Mouse (Mus musculus) spleen, adult 2 months (tissue): ENCODE measurements around the gene Ece1.

Experiments used
- CTCF ChIP-seq: fragments of 200-500 bp; IDR thresholded peaks from 2 replicates; pipeline ENCODE4 v1.5.1; 2011; ENCODE audit warnings: mild to moderate bottlenecking, inconsistent platforms; ENCODE audit not compliant: insufficient read depth, insufficient read length, insufficient replicate concordance; ENCODE audit errors: extremely low read depth
- POLR2A ChIP-seq: fragments of 200-500 bp; IDR thresholded peaks from 2 replicates; pipeline ENCODE4 v1.6.1; 2011; ENCODE audit warnings: low read depth, low read length, inconsistent platforms

DNA sequence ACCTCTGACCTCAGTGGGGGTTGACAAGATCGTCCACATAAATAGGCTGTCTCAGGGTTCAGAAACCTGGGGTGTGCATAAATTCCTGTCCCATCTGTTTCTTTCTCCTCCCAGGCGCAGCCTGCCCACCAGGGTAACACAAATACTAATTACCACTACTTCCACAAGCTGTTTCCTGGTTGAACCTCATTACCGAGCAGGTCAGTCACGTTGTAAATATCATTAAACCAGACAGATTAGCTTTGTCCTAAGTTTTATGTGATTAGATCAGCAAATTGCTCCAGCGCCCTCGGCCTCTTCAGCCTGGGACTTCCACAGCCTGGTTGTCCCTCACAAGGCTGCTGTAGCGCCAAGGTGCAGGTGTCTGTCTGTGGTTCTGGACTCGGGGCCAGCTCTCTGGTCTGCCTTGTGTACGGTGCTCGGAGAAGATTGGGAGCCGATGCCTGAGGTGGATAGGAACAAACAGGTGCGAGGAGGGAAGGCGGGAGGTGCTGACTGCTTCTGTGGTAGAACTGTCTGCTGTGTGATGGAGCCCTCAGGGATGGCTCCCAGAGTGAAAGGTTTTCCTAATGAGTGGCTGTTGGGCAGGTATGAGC lies 43.0 kb downstream of the Ece1 start:
- TF ChIP-seq CTCF, result no peak
- no peak for TF ChIP-seq POLR2A
